Mouse (Mus musculus): Measurements from ENCODE around the gene Bbs1.

- no peak for TF ChIP-seq POLR2A (IDR thresholded peaks at IDR 0.05; ENCODE audit: borderline replicate concordance, extremely low read depth, low read depth, low read length)
- no peak for TF ChIP-seq CTCF (IDR thresholded peaks at IDR 0.05; ENCODE audit: insufficient read depth, low read length)
These were observed 2.9 kb upstream of the Bbs1 start for GRCm38 (mm10) chr19:4909376-4909775.
